In genomic region chr19:15348356-15348755, GRCm38 (mm10) we compare ENCODE assay signal across 24 mouse cellular contexts.
DNase-seq lines count a peak whose midpoint lies in the region; TF ChIP-seq lines count a peak whose summit lies in the region.
"Had no signal": no experiment of that assay in that cellular context is flagged by ENCODE, and none has a peak within 500 bp of the region (broad histone marks: within the 10 kb centered on the region; RNA-seq: fewer than 3 reads in every experiment).

No protein-coding gene starts in this region.

- TF ChIP-seq CTCF in cerebellum, adult 2 months (IDR thresholded peaks at IDR 0.05; ENCODE audit: borderline replicate concordance, insufficient read depth, low read depth, low read length), result no peak

- no peaks in the 10 kb centered on the region for H3K36me3 ChIP-seq in myocyte (ENCODE audit: control insufficient read depth, insufficient read depth)
- H3K36me3 ChIP-seq: forebrain, embryonic 12.5 days; forebrain, embryonic 15.5 days; heart, embryonic 10.5 days; heart, embryonic 13.5 days had no signal

- no peak for TF ChIP-seq POLR2A in myocyte (IDR thresholded peaks at IDR 0.05; ENCODE audit: insufficient read length, low read depth)
- TF ChIP-seq POLR2A in cerebellum, adult 2 months (IDR thresholded peaks at IDR 0.05; ENCODE audit: borderline replicate concordance, insufficient read depth, low read length), result no peak

- no peak overlapping the region for H3ac ChIP-seq in myocyte (ENCODE audit: control insufficient read depth, insufficient read length)

- H3K4me3 ChIP-seq in myocyte, result no peak overlapping the region
- H3K4me3 ChIP-seq in cerebellum, adult 2 months (replicated peaks; ENCODE audit: insufficient read depth, low read depth, low read length), result no peak overlapping the region
- H3K4me3 ChIP-seq: forebrain, embryonic 12.5 days; forebrain, embryonic 15.5 days; heart, adult 2 months; heart, embryonic 10.5 days; heart, embryonic 13.5 days had no signal

- H3K79me2 ChIP-seq in myocyte (ENCODE audit: control insufficient read depth, insufficient read depth), result no peaks in the 10 kb centered on the region

- DNase-seq in 3T3-L1 (ENCODE audit: low read depth, low spot score), result peak; percentile 55
- peak; percentile 75 for DNase-seq in Muller cell, postnatal 12 days (ENCODE audit: inconsistent ontology term)
- DNase-seq in brain, adult 2 months (ENCODE audit: low read depth, low spot score), result peak; percentile 29
- no peak for DNase-seq in embryo, embryonic 9.5 days (ENCODE audit: extremely low spot score)
- no peak for DNase-seq in layer of hippocampus, postnatal 10 days (ENCODE audit: low spot score in 2 of 2)
- DNase-seq in cerebellum, adult 2 months, result no peak
- DNase-seq in kidney, postnatal 4 days, result no peak
- DNase-seq: adrenal gland, adult 8-10 months; adrenal gland, postnatal 25 days; B cell, adult 2 months; cerebellum, adult 18-20 months; cerebellum, postnatal 10 days; cerebellum, postnatal 36 days; embryo, embryonic 11 days; gastrocnemius, postnatal 36 days; heart, adult 2 months; heart, postnatal 14 days; heart, postnatal 4 days had no signal

- WGBS in cerebellum, adult 2 months, result 55% methylated on average over 3 of the region's 3 CpGs

- H3K4me1 ChIP-seq in cerebellum, adult 2 months (ENCODE audit: control insufficient read depth, insufficient read depth, low read length), result no peaks in the 10 kb centered on the region
- H3K4me1 ChIP-seq: forebrain, embryonic 12.5 days; forebrain, embryonic 15.5 days; heart, embryonic 10.5 days; heart, embryonic 13.5 days had no signal

- no peak overlapping the region for H3K27ac ChIP-seq in cerebellum, adult 2 months (ENCODE audit: insufficient read depth, low read length)
- H3K27ac ChIP-seq: forebrain, embryonic 12.5 days; forebrain, embryonic 15.5 days; heart, adult 2 months; heart, embryonic 10.5 days; heart, embryonic 13.5 days; hindbrain, embryonic 14.5 days had no signal

- peak overlapping the region; percentile 44 for H3K4me2 ChIP-seq in myocyte (ENCODE audit: low read depth)
- H3K4me2 ChIP-seq: forebrain, embryonic 12.5 days; forebrain, embryonic 15.5 days; heart, embryonic 13.5 days; hindbrain, embryonic 14.5 days had no signal

- H3K27me3 ChIP-seq in myocyte (ENCODE audit: control insufficient read depth, insufficient read depth, insufficient read length), result no peaks in the 10 kb centered on the region
- H3K27me3 ChIP-seq in cerebellum, adult 2 months (ENCODE audit: control insufficient read depth, insufficient read depth, low read length), result no peaks in the 10 kb centered on the region
- H3K27me3 ChIP-seq: forebrain, embryonic 12.5 days; forebrain, embryonic 15.5 days; heart, embryonic 13.5 days had no signal

TF ChIP-seq in myocyte, 11 proteins besides CTCF, POLR2A, EP300 and RAD21:
- no peak for TF ChIP-seq POLR2AphosphoS2 (IDR thresholded peaks at IDR 0.05; ENCODE audit: insufficient read length, low read depth)
- no peak for TF ChIP-seq TCF3 (IDR thresholded peaks at IDR 0.05; ENCODE audit: insufficient read length, low read depth)
- no peak for TF ChIP-seq USF1 (IDR thresholded peaks at IDR 0.05; ENCODE audit: low read depth)
- TF ChIP-seq SRF (IDR thresholded peaks at IDR 0.05; ENCODE audit: control insufficient read depth, insufficient read length, low read depth), result no peak
- TF ChIP-seq MYOG (IDR thresholded peaks at IDR 0.05; ENCODE audit: control insufficient read depth in 1 of 3, insufficient read depth in 1 of 3, insufficient read length in 2 of 3, low read depth in 2 of 3), result no peak
- TF ChIP-seq MAX (IDR thresholded peaks at IDR 0.05; ENCODE audit: low read depth), result no peak
- TF ChIP-seq TCF12 (IDR thresholded peaks at IDR 0.05; ENCODE audit: insufficient read depth, poor library complexity, severe bottlenecking), result no peak
- no peak for TF ChIP-seq MYOD1 (IDR thresholded peaks at IDR 0.05; ENCODE audit: control insufficient read depth in 1 of 3, insufficient read length in 2 of 3, low read depth in 2 of 3)
- TF ChIP-seq E2F4 (IDR thresholded peaks at IDR 0.05; ENCODE audit: insufficient read depth), result no peak
- no peak for TF ChIP-seq REST (IDR thresholded peaks at IDR 0.05; ENCODE audit: insufficient read depth, insufficient read length)
- TF ChIP-seq CEBPB (IDR thresholded peaks at IDR 0.05; ENCODE audit: insufficient read depth, poor library complexity, severe bottlenecking), result no peak
TF ChIP-seq in myocyte: peak in this region for 0.

Comparison
In these comparisons a context has a peak if more than half of its experiments do, and no peak if none do; other contexts are left out.
1. DNase-seq: peak in 3T3-L1 (single experiment), Muller cell, postnatal 12 days (single experiment) and brain, adult 2 months (single experiment); none in embryo, embryonic 9.5 days (single experiment), layer of hippocampus, postnatal 10 days (0 of 2), cerebellum, adult 2 months (0 of 2) and kidney, postnatal 4 days (0 of 2).